Mouse (Mus musculus): ENCODE results near the gene Cpt1a. TPM values are rescaled to one million over a fixed set of nuclear protein-coding genes. Genes with fewer than 3 reads are reported as not detected.

Gene Cpt1a
- total RNA-seq, 2 experiments from 2014 or later: 24.1 to 28.5 TPM

DNA sequence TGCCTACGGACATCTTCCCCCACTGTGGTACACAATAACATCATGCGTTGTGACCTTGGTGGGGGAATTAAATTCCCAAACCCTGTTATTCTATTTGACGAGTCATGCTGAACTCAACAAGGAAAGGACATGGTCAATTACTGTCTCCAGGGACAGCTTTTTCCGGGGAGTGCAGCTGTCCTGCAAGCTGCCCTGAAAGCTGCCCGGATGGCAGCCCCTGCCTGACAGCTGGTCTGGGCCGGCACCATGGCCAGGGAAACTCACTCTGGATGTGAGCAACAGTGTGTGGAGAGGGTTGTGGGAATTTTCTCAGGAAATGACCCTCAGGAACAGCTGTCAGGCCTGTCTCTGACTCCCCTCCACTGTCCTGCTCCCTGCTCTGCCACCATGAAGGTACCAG lies 100.4 kb downstream of the Cpt1a start:
- intact Hi-C loops (cut with DNase I): no loop called here

DNA sequence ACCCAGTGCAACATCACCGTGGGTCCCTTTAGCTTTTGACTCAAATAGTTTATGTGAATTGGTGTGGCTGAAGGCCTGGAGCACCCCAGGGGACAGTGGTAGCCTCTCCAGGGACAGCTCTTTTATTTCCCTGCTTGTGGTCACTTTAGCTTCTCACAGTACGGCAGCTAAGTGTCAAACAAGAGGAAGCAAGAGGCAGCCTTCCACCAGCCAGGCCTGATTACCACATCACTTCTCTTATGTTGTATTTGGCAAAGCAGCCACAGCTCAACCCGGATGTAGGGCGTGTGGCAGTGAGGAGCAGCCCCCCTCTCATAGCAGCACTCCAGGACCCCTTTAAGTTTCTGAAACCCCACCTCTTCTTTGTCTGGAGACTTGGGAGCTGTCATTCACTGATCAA lies 100.8 kb downstream of the Cpt1a start:
- no peak for DNase-seq
- intact Hi-C loops (cut with DNase I): no loop called here

More for the DNA sequence above, 100.4 kb downstream of the Cpt1a start:
- DNase-seq: peak; percentile 37

DNA sequence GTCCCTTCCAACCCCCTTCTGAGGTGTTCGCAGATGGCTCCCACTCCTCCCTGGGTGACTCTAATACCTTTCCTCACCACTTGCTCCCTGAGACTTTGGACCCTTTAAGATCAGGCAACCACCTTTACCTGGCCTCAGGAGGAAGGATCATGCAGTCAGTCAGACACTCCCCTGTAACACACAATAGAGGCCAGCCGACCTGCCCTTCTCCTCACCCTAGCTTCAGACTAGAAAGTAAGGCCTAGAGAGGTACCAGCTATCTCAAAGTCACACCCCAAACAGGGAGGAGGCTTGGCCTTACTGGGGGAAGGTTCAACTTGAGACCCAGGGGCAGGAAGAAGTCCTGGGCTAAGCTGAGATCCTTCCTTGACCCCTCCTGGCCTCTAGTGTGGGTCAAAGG lies 102.1 kb downstream of the Cpt1a start:
- no peak for DNase-seq
- intact Hi-C loops (cut with DNase I): no loop called here

DNA sequence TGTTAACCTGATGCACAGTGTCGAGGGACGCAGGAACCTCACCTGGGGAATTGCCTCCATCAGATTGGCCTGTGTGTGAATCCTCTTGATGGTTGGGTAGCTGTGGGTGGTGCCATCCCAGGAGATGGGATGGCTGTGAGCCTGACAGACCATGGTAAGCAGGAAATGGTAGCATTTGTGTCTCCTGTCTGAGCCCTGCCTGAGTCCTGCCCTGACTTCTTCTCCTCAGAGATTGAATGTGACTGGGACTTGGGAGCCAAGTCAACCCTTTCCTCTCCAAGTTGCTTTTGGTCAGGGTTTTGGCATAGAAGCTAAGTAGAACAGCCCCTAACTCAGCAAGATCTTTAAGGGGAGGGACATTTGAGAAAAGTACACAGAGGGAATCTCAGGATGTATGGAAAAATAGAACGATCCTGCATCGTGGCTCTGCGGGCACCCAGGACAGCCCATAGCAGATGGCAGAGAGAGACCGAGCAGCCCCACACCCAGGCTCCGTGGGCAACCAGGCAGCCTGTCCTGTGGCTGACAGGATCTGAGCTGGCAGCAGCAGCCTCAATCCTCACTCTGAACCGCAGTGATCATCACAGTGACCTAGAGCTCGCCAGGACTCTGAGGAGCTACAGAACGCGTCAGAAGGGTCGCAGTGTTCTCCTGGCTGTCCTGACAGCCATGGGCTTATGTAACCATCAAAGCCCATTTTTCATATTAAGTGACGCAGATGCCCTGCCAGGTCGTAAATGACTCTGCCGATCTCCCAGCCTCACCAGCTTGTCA lies 106.1 kb downstream of the Cpt1a start:
- DNase-seq: peak; percentile 67
- intact Hi-C loops (cut with DNase I): no loop called here

DNA sequence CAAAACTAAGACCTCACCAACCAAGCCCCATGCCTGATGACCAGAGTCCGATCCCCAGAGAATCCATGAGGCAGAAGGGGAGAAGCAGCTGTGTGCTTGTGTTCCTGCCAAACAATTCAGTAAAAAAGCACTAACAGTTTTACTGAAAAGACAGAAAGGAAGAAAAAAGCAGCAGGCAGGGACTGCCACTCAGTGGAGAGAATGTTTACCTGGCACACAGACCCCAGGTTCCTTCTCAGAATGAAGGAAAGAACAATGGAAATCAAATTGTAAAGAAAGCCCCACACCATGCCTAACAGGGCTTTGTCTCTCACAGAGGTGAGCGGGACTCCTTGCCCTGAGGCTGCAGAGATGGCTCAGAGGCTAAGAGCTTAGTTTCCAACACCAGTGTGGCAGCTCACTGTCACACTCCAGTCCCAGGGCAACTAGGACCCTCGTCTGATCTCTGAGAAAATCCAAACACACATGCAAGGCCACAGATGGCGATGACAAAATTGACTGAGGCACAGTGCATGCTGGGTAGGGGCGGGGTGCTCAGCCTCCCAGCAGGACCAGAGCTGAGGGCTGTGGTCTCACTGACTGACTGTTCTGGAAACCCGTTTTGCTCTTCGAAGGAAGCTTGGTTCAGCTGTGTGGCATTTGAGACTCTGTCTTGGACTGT lies 107.2 kb downstream of the Cpt1a start:
- DNase-seq: peak; percentile 58
- intact Hi-C loops (cut with DNase I): no loop called here

DNA sequence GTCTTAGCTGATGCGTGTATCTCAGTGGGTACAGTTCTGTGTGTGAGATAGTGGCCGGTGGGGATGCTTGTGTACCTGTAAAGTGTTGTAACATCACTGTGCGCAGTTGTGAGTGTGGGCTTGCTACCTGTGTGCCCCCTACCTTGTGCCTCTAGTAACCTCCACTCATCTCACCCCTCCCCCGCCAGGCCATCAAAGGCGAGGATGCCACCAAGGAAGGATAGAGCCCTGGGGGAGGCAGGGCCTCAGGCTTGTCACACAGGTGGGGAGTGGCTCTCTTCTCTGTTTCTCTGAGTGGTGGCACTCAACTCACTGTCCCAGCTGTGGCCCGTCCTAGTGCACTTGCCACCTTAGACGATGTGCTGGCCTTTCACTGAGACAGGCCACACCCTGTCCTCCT lies 108.9 kb downstream of the Cpt1a start:
- no peak for DNase-seq
- intact Hi-C loops (cut with DNase I): no loop called here

DNA sequence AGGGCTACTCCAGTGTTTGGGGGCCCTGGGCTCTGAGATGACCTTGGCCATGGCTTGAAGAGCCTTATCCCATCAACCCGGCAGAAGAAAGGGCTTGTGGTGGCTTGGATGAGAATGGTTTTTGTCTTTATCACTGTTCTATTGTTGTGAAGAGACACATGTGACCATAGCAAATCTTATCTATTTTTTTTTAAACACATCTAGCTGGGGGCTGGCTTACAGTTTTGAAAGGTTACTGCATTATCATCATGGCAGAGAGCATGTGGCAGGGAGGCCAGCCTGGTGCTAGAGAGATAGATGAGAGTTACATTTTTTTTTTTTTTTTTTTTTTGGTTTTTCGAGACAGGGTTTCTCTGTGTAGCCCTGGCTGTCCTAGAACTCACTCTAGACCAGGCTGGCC lies 109.8 kb downstream of the Cpt1a start:
- no peak for DNase-seq
- intact Hi-C loops (cut with DNase I): no loop called here

DNA sequence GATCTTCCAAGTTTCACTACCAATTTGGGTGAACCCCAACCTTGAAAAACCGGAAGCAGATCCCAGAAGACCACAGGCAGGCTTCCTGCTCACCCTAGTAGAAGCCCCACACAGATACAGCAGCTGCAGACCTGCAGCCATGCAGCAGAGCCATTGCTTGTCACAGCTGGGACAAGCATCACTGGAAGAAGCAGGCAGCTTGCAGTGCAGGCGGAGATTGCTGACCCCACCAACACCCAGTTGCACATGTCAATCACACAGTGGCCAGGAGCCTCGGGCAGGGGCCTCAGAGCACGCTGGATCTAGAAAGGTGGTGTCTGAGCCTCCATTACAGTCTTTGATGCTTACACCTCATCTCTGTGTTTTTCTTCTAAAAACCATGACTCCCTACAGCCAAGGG lies 112.0 kb downstream of the Cpt1a start:
- DNase-seq: no peak
- intact Hi-C loops (cut with DNase I): no loop called here

DNA sequence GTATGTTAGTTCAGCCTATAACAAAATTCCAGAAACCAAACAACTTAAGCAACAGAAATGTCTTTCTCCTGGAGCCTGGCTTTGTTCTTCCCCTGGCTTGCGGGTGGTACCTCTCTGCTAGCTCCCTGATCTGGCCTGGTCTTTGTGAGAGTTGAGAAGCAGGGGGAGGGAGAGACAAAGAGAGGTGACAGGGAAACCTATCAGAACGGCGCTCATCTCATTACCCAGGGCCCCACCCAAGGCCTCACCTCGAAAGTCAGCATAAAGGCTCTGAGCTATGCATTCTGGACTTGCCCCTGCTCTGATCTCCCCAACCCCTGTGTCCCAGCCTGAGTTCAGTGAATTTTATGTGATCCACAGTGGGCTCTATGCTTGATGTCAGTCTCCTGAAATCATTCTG lies 112.5 kb downstream of the Cpt1a start:
- intact Hi-C loops (cut with DNase I): no loop called here
- DNase-seq: no peak

Small RNA genes lying within 50 kb of the gene (microRNA-seq; reads per million reads assigned to microRNA genes)
- not detected for gene Mir6984

Other genes starting within 250 kb of the Cpt1a start
- gene Mrpl21, start 39.4 kb upstream of the Cpt1a start, total RNA-seq (2021): 10 to 100 TPM; 51.5 to 52.5 TPM
- gene Ighmbp2, start 39.3 kb upstream of the Cpt1a start, total RNA-seq (2021): 10 to 100 TPM; 13.5 TPM
- gene Tesmin, start 66.5 kb downstream of the Cpt1a start, total RNA-seq (2021): under 1 TPM; 0.32 to 0.66 TPM
- gene Gal, start 92.2 kb downstream of the Cpt1a start, total RNA-seq (2021): 1 to 10 TPM; 1.7 to 4.0 TPM